Mouse (Mus musculus) midbrain, embryonic 11.5 days (tissue): ENCODE data around the gene Atp2c2. TPM values are rescaled to one million over a fixed set of nuclear protein-coding genes. Genes with fewer than 3 reads are reported as not detected.

ENCODE experiments used
- ATAC-seq: fragments of 200-750 bp; cut with Nextera tagmentation; 2 replicates; pipeline ENCODE4 v1.8.0; 2017; ENCODE audit warnings: moderate TSS enrichment, moderate library complexity; ENCODE audit not compliant: low FRiP score
- DNase-seq: peaks from one replicate; pipeline ENCODE4 v3.0.0; 2015; ENCODE audit warnings: low spot score; ENCODE audit errors: missing footprints
- H3K27ac ChIP-seq: fragments of 300-500 bp; sonication (generic); 2 replicates; pipeline ENCODE4 v1.5.1; 2014; ENCODE audit warnings: low read depth, low read length
- H3K27me3 ChIP-seq: fragments of 300-500 bp; sonication (generic); 2 replicates; pipeline ENCODE4 v1.6.1; 2014; ENCODE audit warnings: mild to moderate bottlenecking, low read length, moderate library complexity, mixed read lengths; ENCODE audit not compliant: control insufficient read depth, insufficient read depth
- H3K36me3 ChIP-seq: fragments of 300-500 bp; sonication (generic); 2 replicates; pipeline ENCODE4 v1.6.1; 2014; ENCODE audit warnings: mild to moderate bottlenecking, low read length, moderate library complexity, mixed read lengths; ENCODE audit not compliant: control insufficient read depth, insufficient read depth
- H3K4me1 ChIP-seq: fragments of 300-500 bp; sonication (generic); 2 replicates; pipeline ENCODE4 v1.6.1; 2014; ENCODE audit warnings: low read length; ENCODE audit not compliant: control insufficient read depth, insufficient read depth
- H3K4me2 ChIP-seq: fragments of 300-500 bp; sonication (generic); 2 replicates; pipeline ENCODE4 v1.6.1; 2014; ENCODE audit warnings: mild to moderate bottlenecking, moderate library complexity
- H3K4me3 ChIP-seq: fragments of 300-500 bp; sonication (generic); 2 replicates; pipeline ENCODE4 v1.5.1; 2014; ENCODE audit warnings: low read depth, low read length
- H3K9ac ChIP-seq: fragments of 300-500 bp; sonication (generic); 2 replicates; pipeline ENCODE4 v1.6.1; 2014; ENCODE audit warnings: low read length
- H3K9me3 ChIP-seq: fragments of 300-500 bp; sonication (generic); 2 replicates; pipeline ENCODE4 v1.6.1; 2016; ENCODE audit warnings: low read length; ENCODE audit not compliant: control insufficient read depth
- WGBS: fragments of 180-500 bp; shearing (Covaris S2); extraction: QIAGEN DNeasy Blood & Tissue Kit; methylation state at CpG from one replicate; pipeline ENCODE4 v1.1.7; 2014; 5-methylcytosine and 5-hydroxymethylcytosine counted together
- polyA plus RNA-seq: library from polyadenylated mRNA; unstranded; fragments of >200 nt; fragmentation: Nextera tagmentation; extraction: Ambion mirVana; gene quantifications from 2 replicates; pipeline ENCODE4 v1.2.1, GENCODE M21; 2014

Gene Atp2c2
- polyA plus RNA-seq, 1 experiment from 2014 or later, result 0.33 TPM

- 82% methylated on average over 6 of the region's 6 CpGs for WGBS
These were observed 12.4 kb downstream of the Atp2c2 start for GRCm38 (mm10) chr8:119712226-119712625.

DNA sequence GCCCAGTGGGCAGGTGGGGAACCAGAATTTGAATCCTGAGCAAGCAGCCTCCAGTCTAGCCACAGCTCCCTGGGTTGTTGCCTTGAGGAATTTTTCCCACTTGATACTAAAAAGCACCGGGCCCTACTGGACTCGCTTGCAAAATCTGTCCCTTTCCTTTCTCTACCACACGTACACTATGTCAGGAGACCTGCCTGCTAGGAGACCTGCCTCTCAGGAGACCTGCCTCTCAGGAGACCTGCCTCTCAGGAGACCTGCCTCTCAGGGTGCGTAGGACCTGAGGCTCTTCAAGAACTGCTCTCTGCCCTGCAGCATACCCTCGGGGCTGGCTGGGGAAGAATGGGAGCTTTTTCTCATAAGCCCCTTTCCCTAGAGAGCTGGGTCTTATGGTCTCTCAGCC, 13.6 kb downstream of the Atp2c2 start:
- no peaks in the 10 kb centered on the region for H3K27me3 ChIP-seq
- WGBS, result 82% methylated on average over 5 of the region's 5 CpGs
- no peak for DNase-seq
- no peak overlapping the region for H3K4me3 ChIP-seq
- no peaks in the 10 kb centered on the region for H3K9me3 ChIP-seq
- no peak for ATAC-seq
- H3K4me1 ChIP-seq, result no peaks in the 10 kb centered on the region
- no peak overlapping the region for H3K27ac ChIP-seq
- no peaks in the 10 kb centered on the region for H3K36me3 ChIP-seq
- H3K9ac ChIP-seq, result no peak overlapping the region
- H3K4me2 ChIP-seq, result no peak overlapping the region

More at GRCm38 (mm10) chr8:119712226-119712625, 12.4 kb downstream of the Atp2c2 start:
- Histone ChIP-seq H3K4me1 (no peaks in the 10 kb centered on the region), H3K27ac (no peak overlapping the region), H3K36me3 (no peaks in the 10 kb centered on the region), H3K4me2 (no peak overlapping the region), H3K9me3 (no peaks in the 10 kb centered on the region), H3K9ac (no peak overlapping the region), H3K4me3 (no peak overlapping the region), H3K27me3 (no peaks in the 10 kb centered on the region)
- ATAC-seq, result no peak
- no peak for DNase-seq

- H3K27ac ChIP-seq, result no peak overlapping the region
- DNase-seq (no peak), ATAC-seq (no peak)
- no peaks in the 10 kb centered on the region for H3K36me3 ChIP-seq
- no peak overlapping the region for H3K9ac ChIP-seq
- no peak overlapping the region for H3K4me3 ChIP-seq
- no peak overlapping the region for H3K4me2 ChIP-seq
- 76% methylated on average over 12 of the region's 12 CpGs for WGBS
- H3K27me3 ChIP-seq, result no peaks in the 10 kb centered on the region
- no peaks in the 10 kb centered on the region for H3K9me3 ChIP-seq
- H3K4me1 ChIP-seq, result no peaks in the 10 kb centered on the region
These were observed 15.4 kb downstream of the Atp2c2 start for GRCm38 (mm10) chr8:119715221-119715620.

GRCm38 (mm10) chr8:119716730-119717299, 17.0 kb downstream of the Atp2c2 start:
- H3K36me3 ChIP-seq, result no peaks in the 10 kb centered on the region
- H3K9ac ChIP-seq, result no peak overlapping the region
- DNase-seq (no peak), ATAC-seq (no peak)
- H3K9me3 ChIP-seq, result no peaks in the 10 kb centered on the region
- H3K27ac ChIP-seq, result no peak overlapping the region
- H3K27me3 ChIP-seq, result no peaks in the 10 kb centered on the region
- H3K4me3 ChIP-seq, result no peak overlapping the region
- no peak overlapping the region for H3K4me2 ChIP-seq
- H3K4me1 ChIP-seq, result no peaks in the 10 kb centered on the region

DNA sequence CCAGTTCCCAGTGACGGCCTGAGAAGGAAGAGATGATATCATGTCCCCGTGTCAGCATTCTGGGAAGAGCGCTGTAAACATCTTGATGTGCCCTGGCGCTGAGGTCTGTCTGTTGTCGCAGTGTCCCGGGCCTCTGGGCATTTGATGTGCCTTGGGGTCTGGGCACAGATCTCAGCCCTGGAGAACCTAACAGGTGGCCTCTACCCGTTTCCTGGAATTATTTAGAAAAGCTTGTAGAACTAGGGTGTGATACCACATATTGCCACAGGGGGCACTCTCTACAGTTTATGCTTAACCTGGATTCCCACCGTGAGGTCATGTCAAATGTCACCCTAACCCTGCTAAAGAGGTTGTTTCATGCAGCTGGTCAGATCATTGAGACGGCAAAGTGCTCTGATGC, 18.0 kb downstream of the Atp2c2 start:
- no peak overlapping the region for H3K4me2 ChIP-seq
- no peak for ATAC-seq
- peak; percentile 91 for DNase-seq
- H3K9ac ChIP-seq, result no peak overlapping the region
- no peaks in the 10 kb centered on the region for H3K27me3 ChIP-seq
- 63% methylated on average over 9 of the region's 9 CpGs for WGBS
- no peaks in the 10 kb centered on the region for H3K36me3 ChIP-seq
- H3K4me3 ChIP-seq, result no peak overlapping the region
- no peaks in the 10 kb centered on the region for H3K9me3 ChIP-seq
- H3K27ac ChIP-seq, result no peak overlapping the region
- H3K4me1 ChIP-seq, result no peaks in the 10 kb centered on the region

DNA sequence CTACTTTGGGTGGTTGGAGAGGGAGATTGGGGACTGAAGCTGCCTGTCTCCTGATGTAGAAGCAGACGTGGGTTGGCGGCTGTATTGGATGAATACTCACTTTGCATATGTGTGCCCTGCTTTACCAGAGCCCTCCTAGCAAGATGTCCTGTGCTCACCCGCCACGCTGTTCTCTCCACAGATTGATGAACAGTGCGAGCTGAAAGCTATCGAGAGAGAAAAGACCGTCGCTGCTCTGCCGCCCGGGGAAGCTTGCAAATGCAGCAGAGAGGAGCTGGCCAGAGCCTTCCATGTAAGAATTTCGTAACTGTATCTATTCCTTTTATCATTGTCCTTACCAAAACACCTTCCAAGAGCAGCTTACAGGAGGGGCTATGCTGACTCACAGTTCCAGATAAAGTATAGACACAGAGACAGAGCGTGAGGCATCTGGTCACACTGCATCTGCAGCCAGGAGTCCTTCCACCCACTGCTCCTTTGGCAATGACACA, 19.2 kb downstream of the Atp2c2 start:
- Histone ChIP-seq H3K9ac (no peak overlapping the region), H3K4me1 (no peaks in the 10 kb centered on the region), H3K9me3 (no peaks in the 10 kb centered on the region), H3K27me3 (no peaks in the 10 kb centered on the region), H3K4me3 (no peak overlapping the region), H3K4me2 (no peak overlapping the region), H3K27ac (no peak overlapping the region), H3K36me3 (no peaks in the 10 kb centered on the region)
- no peak for ATAC-seq
- DNase-seq, result no peak
- 67% methylated on average over 12 of the region's 12 CpGs for WGBS

GRCm38 (mm10) chr8:119722348-119722747, 22.5 kb downstream of the Atp2c2 start:
- Histone ChIP-seq H3K27ac (no peak overlapping the region), H3K9me3 (no peaks in the 10 kb centered on the region), H3K4me1 (no peaks in the 10 kb centered on the region), H3K9ac (no peak overlapping the region), H3K4me3 (no peak overlapping the region), H3K4me2 (no peak overlapping the region), H3K27me3 (no peaks in the 10 kb centered on the region), H3K36me3 (no peaks in the 10 kb centered on the region)
- WGBS, result 51% methylated on average over 6 of the region's 6 CpGs
- ATAC-seq, result no peak
- DNase-seq, result no peak

DNA sequence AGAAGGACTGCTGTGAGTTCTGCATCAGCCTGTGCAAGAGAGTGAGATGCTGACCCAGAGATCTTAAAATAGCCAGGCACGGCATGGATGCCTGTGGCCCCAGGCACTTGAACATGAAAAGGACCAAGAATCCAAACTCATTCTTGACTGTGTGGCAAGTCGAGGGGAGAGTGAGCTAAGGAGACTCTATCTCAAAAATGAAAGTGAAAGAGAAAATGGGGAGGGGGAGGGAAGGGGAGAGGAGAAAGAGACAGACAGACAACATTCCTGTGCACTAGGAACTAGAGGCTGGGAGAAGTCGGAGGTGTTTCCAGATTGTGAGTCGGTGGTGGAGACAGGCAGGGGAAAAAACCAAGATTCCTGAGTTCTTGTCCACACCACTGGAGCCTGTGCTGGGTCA, 23.9 kb downstream of the Atp2c2 start:
- H3K4me2 ChIP-seq, result no peak overlapping the region
- ATAC-seq, result no peak
- 76% methylated on average over 4 of the region's 4 CpGs for WGBS

GRCm38 (mm10) chr8:119724596-119724995, 24.8 kb downstream of the Atp2c2 start:
- no peak for ATAC-seq
- 77% methylated on average over 6 of the region's 6 CpGs for WGBS
- no peak overlapping the region for H3K9ac ChIP-seq
- no peaks in the 10 kb centered on the region for H3K9me3 ChIP-seq
- no peak overlapping the region for H3K4me3 ChIP-seq
- H3K36me3 ChIP-seq, result no peaks in the 10 kb centered on the region
- no peak overlapping the region for H3K27ac ChIP-seq
- no peak for DNase-seq
- no peaks in the 10 kb centered on the region for H3K4me1 ChIP-seq
- H3K27me3 ChIP-seq, result no peaks in the 10 kb centered on the region
- H3K4me2 ChIP-seq, result no peak overlapping the region

More for the DNA sequence above, 23.9 kb downstream of the Atp2c2 start:
- no peak overlapping the region for H3K4me3 ChIP-seq
- H3K9me3 ChIP-seq, result no peaks in the 10 kb centered on the region
- no peak overlapping the region for H3K27ac ChIP-seq
- no peaks in the 10 kb centered on the region for H3K27me3 ChIP-seq
- no peak for DNase-seq
- H3K36me3 ChIP-seq, result no peaks in the 10 kb centered on the region
- H3K4me1 ChIP-seq, result no peaks in the 10 kb centered on the region
- no peak overlapping the region for H3K9ac ChIP-seq
